Mouse (Mus musculus) kidney, postnatal 10 days (tissue): ENCODE measurements around the gene Kank1.

Source experiments
- DNase-seq: peaks from one replicate; pipeline ENCODE4 v3.0.0; 2021; ENCODE audit warnings: mixed read lengths

Kank1 gene

GRCm38 (mm10) chr19:25372794-25373193, 136.0 kb downstream of the Kank1 start:
- DNase-seq: no peak

DNA sequence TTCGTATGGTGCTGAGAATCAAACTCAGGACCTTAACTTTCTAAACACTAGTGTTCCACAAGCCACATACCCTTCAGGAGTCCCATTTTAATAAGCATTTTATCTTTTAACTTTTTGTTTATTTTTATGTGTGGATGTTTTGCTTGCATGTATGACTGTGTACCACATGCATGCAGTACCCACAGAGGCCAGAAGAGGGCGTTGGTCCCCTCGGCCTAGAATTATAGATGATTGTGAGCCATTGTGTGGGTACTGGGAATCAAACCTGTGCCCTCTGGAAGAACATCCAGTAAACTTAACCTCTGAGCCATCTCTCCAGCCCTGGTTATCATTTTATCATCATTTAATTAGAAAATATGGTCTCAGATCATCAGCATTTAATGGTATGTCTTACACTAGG, 136.8 kb downstream of the Kank1 start:
- DNase-seq: no peak

DNA sequence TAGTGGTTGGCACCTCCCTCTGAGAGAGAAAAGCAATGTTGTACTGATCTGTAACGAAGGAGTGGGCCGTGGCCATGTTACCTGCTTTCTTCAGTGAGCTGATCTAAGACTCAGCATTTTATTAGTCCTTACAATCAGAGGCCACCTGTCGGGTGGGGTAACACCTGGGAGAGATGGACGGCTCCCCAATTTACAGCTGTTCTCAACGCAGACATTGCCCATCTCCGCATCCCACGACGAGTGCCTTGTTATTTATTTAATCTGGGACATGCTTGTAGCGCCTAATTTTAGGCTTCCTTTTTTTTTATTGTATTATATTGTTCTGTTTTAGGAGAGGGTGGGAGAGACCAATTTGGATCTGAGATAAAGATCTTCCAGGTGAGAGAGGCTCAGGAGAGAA, 137.4 kb downstream of the Kank1 start:
- DNase-seq: no peak

DNA sequence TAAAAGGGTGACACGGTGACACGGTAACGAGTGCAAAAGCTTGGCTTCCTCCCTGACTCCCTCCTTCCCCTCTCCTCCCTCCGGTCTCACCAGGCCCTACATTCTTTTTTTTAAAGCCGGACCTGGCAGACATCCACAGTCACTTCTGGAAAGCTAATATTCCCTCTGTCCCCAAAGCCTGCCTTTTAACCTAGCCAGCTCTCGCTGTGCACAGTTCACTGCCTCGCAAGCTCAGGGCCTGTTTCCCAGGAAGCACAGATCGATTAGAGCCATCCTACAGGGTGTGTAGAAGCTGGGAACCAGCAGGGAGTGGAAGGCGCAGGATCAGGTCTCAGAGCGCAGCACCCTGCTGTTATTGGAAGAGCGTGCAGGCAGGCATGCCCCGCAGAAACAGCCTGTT, 138.2 kb downstream of the Kank1 start:
- DNase-seq: peak; percentile 75

- no peak for DNase-seq
Measured at GRCm38 (mm10) chr19:25376871-25377270, 140.1 kb downstream of the Kank1 start.

DNA sequence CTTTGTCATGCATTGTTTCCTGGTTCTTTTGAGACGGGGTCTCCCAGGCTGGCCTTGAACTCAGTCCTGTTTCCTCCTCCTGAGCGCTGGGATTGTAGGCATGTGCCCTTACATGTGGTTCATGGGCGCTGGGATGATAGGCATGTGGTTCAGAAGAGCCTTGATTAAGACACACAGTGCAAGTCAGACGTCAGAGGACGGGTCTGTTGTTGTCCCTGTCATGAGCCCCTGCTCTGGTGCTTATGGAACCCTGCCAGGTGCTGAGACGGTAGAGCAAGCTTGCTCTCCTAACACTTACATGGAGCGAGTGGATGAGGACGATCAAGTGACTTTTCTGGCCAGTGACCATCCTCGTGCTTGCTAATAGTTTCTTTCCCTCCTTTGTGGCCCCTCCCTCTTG, 143.9 kb downstream of the Kank1 start:
- no peak for DNase-seq

GRCm38 (mm10) chr19:25381972-25382371, 145.2 kb downstream of the Kank1 start:
- no peak for DNase-seq

DNA sequence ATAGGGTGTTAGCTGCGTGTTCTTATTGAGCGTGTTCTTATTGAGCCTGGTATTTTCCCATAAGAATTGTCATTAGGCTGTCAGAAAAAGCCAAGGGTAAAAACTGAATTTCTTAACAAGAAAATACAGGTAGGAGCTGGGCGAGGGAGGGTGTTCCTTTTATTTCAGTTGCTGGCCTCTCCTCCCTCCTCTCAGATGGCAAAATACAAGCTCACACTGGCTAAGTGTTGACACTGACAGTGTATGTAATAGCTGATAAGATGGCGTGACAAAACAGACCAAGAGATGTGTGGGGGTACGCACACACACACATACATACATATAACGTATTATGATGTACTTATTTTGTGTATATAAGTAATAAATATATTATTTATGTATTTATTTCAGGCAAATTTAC, 145.7 kb downstream of the Kank1 start:
- DNase-seq: no peak

- DNase-seq: peak; percentile 59
Measured at GRCm38 (mm10) chr19:25383386-25384146, 146.8 kb downstream of the Kank1 start.

GRCm38 (mm10) chr19:25385981-25386380, 149.2 kb downstream of the Kank1 start:
- DNase-seq: no peak

- DNase-seq: no peak
Measured at GRCm38 (mm10) chr19:25386679-25387470, 150.1 kb downstream of the Kank1 start.

DNA sequence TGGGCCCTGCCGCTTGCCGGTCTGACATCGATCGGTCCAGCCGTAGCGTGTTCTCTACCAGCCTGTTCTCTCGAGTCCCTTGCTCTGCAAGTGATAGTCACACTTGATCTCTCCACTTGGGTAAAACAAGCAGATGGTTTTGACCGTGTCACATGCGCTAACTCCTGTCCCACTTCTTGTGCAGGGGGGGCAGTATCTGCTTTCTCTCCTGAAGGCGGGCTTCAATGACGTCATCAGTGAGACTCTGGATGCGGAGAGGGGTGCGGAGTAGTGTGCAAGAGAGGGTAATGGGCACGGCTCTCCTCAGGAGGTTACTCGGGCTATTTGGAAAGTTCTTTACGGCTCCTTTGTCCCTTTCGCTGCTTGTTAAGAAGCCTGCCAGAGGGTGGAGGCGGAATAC, 151.1 kb downstream of the Kank1 start:
- DNase-seq: no peak

DNA sequence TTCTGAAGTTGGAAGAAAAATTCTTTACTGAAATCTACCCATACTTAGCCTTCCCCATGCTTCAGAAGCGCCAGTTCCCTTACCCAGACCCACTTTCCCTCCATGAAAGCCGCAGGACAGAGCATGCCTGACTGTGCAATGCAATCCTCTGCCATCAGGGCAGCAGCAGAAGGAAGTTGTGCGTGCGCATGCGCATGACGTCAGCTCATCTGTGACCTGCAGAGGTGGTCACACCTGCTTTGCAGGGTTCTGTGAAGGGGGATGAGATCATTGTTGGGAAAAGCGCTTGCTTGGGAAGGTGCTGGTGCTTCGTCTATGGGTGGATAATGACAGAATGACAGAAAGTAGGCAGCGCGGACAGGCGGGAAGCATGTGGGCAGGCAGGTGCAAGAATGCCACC, 155.4 kb downstream of the Kank1 start:
- no peak for DNase-seq

- peak; percentile 72 for DNase-seq
Measured at GRCm38 (mm10) chr19:25395035-25395434, 158.3 kb downstream of the Kank1 start.

DNA sequence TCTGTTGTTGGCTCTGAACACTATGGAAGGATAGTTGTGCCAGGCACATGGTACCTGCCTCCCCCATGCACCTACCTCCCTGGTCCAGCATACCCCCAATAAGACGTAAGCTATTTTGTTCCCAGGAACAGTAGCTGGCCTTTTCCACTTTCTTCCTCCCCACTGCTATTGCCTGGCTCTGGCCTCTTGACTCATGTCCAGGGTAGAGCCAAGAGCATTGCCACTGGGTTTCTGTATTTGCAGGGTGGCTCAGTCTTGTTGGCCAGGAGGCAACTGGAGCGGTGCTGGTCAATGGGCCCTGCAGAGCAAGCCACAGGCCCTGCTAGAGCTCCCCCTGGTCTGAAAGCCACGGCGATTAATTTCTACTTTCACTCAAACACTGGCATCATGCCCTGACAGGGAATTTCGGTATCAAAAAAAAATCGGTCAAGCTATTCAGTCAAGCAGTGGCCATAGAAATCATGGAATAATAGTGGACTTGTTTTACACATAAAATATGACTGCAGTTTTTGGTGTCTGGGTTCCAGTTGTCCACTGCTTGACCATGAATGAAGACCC, 160.0 kb downstream of the Kank1 start:
- DNase-seq: no peak

DNA sequence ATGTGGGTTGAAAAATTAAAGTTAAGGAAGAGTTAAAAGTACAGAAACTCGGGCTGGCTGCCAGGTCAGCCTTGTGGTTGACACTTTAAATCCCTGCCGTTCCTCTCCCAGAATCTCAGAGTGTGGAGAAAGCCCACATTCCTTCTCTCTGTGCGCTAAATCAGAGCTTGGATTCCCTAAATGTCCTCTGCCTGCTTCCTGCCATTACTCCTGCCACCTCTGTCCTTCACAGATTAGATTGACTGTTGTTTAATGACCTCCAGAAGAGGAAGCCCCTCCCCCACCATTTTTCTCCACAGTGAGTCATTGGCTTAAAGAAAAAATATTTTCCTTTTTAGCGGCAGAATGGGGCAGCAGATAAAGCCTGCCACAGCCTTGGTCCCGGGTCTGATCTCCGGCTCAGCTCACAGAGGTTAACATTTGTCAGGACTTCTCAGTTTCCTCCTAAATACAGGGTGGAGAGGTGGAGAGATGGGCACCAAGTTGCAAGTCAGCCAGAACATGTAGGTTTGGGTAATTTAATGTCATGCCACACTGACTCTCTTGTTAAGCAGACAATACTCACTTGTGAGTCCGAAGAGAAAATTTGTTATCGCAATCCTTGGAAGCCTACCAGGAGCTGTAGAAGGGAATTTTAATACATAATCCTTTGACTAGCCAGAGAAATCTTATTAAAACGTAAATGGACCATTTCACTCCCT, 162.9 kb downstream of the Kank1 start:
- DNase-seq: peak; percentile 79

- DNase-seq: peak; percentile 49
Measured at GRCm38 (mm10) chr19:25400212-25400913, 163.6 kb downstream of the Kank1 start.

DNA sequence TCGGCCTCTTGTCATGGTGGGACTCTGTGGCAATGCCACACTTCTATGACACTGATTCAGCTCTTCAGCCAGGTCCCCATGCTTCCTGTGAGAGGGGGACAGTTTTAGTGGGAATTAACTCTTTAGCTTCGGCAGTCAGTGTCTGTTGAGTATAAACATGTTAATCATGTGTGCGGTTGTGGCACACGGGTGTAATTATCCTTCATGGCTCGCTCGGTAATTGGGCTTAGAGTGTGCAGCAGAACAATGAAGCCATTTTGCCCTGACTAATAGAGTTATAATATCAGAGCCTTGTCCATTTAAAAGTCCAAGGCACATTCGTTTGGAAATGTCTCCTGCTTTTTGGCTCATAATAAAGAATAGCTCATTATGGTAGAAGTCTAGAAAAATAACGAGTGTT, 164.7 kb downstream of the Kank1 start:
- no peak for DNase-seq

GRCm38 (mm10) chr19:25404163-25404562, 167.4 kb downstream of the Kank1 start:
- DNase-seq: no peak

- no peak for DNase-seq
Measured at GRCm38 (mm10) chr19:25405987-25406386, 169.2 kb downstream of the Kank1 start.

- DNase-seq: peak; percentile 85
Measured at GRCm38 (mm10) chr19:25406481-25407184, 169.9 kb downstream of the Kank1 start.
